Mouse (Mus musculus): ENCODE data around the gene Hist1h3i.

Hist1h3i gene

DNA sequence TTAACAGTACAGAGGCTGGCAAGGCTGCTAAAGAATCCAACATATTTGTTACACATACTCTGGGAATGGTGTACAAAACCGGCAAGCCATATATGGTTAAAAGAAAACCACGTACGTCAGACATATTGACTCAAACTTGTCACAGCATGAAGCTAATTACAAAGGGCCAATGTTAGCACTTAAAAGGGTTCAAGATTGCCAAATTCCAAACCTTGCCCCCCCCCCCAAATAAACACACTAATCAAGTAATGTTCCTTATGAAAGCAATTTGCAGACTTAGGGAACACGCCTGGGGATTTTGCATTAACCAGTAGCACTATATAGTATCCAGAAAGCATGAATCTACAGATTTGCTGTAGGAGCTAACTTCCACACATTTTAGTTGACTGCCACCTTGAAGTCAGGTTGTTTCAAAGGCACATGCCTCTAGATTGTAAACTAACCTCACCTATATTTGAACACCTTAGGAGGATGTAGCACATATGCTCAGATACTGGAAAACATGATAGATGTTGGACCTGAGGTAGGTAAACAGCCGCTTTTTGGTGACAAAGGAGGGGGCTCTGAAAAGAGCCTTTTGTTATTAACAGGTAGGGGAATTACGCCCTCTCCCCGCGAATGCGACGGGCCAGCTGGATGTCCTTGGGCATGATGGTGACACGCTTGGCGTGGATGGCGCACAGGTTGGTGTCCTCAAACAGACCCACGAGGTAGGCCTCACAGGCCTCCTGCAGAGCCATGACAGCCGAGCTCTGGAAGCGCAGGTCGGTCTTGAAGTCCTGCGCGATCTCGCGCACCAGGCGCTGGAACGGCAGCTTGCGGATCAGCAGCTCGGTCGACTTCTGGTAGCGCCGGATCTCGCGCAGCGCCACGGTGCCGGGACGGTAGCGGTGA is 562 bp downstream of the Hist1h3i start:
- DNase-seq (ENCODE audit: low spot score in 2 of 2): peak; percentile 58 to 78

DNA sequence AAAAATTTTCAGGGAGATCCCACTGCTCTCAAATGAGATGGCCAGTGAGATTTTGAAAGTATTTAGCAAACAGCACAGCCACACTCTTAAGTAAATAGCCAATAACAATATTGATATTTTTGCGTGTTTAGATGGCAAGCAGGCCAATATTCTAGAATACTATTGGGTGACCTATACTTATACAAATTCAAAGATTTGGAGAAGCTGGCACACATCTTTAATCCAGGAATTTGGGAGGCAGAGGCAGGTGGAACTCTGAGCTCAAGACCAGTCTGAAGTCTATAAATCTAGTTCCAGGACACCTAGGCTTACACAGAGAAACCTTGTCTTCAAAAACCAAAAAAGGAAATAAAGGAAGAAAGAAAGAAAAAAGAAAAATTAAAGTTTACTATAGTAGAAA is 1.5 kb downstream of the Hist1h3i start:
- DNase-seq (ENCODE audit: low spot score in 2 of 2): no peak

DNA sequence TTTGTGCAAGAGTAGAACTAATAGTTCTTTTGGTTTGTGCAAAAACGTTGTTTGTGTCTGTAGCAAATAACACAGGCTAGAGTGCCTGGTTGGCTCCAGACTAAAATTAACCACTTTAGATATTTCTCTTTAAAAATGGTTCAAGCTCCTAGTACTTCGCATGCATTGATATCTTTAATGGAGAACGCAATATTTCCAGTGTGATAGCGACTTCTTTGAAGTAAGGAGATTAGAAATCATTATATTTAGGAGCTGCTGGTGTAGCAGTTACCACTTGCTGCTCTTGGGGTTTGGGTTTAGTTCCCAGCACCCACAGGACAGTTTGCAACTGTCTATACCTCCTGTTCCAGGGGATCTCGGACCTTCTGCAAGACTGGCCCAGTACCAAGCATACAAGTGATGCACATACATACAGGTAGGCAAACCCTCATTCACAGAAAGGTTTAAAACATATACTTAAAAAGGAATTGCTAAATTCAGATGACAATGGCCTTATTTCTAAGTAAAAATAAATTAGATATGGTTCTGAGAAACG is 2.1 kb downstream of the Hist1h3i start:
- peak in 1 of 2 experiments; percentile 15 for DNase-seq (ENCODE audit: low spot score in 2 of 2)

DNA sequence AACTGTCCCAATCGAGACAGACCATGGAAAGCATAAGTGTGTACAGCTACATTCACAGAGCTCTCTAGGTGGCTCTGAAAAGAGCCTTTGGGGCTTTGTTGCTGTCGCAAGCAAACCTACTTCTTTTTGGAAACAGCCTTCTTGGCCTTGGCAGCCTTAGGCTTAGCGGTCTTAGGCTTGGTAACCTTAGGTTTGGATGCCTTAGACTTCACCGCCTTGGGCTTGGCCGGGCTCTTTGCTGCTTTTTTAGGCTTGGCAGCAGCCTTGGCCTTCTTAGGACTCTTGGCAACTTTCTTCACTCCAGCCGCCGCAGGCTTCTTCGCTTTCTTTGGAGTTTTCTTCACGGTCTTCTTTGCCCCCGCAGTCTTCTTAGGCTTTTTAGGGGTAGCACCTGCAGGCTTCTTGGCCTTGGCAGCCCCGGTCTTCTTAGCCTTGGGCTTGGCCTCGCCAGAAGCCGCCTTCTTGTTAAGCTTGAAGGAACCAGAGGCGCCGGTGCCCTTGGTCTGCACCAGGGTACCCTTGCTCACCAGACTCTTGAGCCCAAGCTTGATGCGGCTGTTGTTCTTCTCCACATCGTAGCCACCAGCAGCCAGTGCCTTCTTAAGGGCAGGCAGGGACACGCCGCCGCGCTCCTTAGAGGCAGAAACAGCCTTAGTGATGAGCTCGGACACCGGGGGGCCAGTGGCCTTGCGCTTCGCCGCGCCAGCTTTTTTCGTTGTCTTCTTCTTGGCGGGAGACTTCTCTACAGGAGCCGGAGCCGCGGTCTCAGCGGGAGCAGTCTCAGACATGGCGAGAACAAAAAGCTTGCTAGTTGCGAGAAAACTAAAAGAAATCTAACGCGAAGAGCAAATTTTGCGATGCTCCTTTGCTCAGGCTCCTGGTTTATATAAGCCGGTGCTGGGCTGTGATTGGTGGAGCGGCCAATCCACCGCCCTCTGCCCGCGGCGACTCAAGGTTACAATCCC is 3.1 kb downstream of the Hist1h3i start, which contains the start of gene Hist1h1b:
Hist1h1b (minus strand) TSS at position 859 of the 965 bp plus-strand sequence.
- peak; percentile 88 to 95 for DNase-seq (ENCODE audit: low spot score in 2 of 2)

DNA sequence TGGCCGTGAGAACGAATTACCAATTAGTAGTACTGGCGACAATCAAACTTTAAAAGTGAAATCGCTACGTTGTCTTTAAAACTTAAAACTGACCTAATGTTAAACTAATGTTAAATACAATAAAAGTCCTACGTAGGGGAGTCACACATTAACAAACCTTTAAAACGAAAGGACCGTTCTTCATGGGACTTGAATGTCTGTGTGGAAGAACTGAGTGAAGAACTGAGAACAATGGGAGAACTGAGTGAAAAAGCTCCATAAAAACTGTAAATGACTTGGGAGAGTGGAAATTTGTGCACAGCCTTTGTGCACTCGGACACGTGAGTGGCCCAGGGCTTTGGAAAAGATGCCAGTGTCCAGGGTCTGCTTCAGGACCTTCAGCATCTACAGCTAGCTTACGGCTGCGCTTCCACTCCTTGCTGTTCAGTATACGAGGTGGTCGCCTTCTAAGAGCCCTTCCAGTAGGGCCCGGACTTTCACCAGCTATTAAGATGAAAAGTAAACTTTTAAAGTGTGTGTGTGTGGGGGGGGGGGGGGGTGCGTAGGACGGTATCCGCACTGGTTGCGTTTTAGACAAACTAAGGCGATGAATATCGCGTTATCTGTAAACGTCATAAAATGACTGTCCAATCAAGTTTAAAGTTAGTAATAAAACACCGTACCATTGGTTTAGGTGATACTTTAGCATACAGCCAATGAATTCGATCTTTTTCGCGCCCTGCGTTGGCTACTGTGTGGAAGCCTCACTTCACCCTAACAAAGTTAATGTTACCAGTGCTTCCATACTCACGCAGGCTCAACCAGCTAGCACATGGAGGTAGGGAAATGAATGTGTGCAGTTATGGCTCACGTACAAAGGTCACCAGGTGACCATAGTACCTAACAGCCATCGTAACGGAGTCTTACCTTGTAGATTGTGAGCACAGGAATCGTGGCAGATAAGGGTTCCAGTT is 4.1 kb downstream of the Hist1h3i start:
- peak; percentile 78 to 87 for DNase-seq (ENCODE audit: low spot score in 2 of 2)

DNA sequence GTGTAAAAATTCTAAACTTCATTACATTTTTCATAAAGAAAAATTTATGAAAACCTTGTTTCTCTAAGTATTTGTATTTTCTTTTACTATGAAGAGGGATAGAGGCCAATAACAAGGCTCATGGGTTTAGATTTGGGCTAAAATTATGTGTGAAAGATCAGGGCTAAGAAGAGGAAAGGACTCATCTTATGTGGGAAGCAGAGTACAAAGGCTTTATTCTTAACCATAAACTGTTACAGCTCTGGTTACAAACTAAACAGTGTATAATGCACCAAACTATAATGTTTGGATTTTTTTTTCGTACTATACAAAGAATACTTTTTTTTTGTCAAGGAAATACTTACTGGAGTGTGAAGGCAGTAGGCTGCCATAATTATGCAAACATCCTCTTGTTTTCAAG is 27.5 kb downstream of the Hist1h3i start:
- no peak for DNase-seq (ENCODE audit: low spot score in 2 of 2)

DNA sequence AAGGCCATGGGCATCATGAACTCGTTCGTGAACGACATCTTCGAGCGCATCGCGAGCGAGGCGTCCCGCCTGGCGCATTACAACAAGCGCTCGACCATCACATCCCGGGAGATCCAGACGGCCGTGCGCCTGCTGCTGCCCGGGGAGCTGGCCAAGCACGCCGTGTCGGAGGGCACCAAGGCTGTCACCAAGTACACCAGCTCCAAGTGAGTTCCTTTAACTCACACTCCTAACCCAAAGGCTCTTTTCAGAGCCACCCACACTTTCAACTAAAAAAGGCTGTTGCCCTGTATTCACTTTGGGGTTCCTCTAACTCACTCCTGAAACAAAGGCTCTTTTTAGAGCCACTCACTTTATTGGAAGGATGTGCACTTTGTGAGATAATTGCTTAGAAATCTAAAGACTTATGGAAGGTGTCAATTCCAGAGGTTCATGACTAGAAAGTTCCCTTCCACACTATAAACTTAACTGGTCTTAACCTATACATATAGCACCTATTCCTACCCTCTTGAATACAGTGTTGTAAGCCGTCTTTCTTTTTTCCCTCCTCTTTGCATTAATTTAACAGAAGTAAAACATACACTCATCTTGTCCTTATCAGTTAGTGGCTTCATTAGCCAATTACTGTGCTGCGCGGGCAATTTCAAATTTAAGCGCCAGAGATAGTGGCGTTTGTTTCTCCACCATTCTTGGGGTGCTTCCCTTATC is 28.7 kb downstream of the Hist1h3i start:
- DNase-seq (ENCODE audit: low spot score in 2 of 2): peak; percentile 74 to 82

DNA sequence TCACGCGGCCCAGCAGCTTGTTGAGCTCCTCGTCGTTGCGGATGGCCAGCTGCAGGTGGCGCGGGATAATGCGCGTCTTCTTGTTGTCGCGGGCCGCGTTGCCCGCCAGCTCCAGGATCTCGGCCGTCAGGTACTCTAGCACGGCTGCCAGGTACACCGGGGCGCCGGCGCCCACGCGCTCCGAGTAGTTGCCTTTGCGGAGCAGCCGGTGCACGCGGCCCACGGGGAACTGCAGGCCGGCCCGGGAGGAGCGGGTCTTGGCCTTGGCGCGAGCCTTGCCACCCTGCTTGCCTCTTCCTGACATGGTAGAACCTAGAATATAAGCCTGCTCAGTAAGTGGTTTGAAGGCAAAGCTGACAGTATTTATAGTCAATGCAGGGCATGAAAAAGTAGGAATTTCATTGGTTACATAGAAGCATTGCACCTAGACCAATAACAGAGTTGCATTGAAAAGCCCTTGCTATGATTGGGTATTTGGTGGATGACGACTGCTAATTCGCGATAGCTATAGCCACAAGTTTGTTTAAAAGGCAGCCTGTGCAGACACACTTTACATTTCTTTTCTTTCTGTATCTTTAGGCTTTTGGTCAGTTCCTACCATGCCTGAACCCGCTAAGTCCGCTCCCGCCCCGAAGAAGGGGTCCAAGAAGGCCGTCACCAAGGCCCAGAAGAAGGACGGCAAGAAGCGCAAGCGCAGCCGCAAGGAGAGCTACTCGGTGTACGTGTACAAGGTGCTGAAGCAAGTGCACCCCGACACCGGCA is 29.5 kb downstream of the Hist1h3i start, which contains the start of the genes Hist1h2ak and Hist1h2bn:
Hist1h2ak (minus strand) TSS at position 304 of the 762 bp plus-strand sequence.
Hist1h2bn (plus strand) TSS at position 600 of the 762 bp plus-strand sequence.
- DNase-seq (ENCODE audit: low spot score in 2 of 2): peak; percentile 86 to 92

DNA sequence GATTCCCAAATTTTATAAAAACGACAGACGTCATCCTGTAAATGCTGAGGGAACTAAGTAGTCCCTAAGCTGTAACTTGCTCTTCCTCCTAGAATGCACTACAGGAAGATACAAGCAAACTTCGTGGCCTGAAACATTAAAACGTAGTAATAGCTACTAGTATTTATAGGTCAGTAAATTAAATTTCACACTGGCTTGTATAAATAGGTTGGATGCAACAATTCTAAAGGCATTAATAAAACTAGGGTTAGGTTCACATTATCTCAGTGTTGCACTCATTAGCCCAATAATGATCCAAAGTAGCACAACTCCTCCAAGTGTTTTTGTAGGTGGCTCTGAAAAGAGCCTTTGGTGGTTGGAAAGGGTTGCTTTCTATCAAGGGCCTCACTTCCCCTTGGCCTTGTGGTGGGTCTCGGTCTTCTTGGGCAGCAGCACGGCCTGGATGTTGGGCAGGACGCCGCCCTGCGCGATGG is 30.1 kb downstream of the Hist1h3i start:
- no peak for DNase-seq (ENCODE audit: low spot score in 2 of 2)

DNA sequence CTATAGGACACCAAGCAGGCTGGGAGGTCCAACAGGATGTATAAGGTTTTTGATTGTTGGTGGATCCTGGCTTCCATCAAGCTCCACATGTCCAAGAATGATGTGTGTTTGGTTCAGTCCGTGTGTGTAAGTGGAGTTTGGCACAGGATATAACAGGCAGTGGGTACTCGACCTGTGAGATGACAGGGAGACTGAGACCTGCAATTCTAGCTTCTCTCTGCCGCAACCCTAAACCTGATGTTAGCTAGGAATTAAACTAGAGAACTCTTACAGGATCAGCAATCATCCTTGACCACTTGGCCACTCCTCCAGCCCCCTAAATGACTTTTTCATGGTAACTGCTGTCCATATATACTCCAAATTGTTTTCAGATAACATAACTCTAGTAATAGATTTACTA is 30.8 kb downstream of the Hist1h3i start:
- peak in 1 of 2 experiments; percentile 32 for DNase-seq (ENCODE audit: low spot score in 2 of 2)

DNA sequence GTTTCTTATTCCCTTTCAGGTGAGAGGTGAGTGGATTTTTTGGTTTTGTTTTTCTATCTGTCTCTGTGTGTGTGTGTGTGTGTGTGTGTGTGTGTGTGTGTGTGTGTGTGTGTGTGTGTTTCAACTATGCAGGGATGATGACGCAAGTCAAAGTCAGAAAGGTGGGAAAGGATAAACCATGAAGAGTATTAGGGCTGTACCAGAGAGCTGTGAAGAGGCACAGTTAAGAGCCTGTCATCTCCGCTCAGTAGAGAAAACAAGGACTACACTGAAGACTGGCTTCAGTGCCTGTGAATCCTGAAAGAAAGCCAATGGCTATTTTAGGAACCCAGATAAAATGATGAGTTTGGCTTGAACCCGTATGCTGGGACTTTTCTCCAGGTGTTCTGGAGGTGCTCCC is 31.3 kb downstream of the Hist1h3i start:
- DNase-seq (ENCODE audit: low spot score in 2 of 2): no peak

DNA sequence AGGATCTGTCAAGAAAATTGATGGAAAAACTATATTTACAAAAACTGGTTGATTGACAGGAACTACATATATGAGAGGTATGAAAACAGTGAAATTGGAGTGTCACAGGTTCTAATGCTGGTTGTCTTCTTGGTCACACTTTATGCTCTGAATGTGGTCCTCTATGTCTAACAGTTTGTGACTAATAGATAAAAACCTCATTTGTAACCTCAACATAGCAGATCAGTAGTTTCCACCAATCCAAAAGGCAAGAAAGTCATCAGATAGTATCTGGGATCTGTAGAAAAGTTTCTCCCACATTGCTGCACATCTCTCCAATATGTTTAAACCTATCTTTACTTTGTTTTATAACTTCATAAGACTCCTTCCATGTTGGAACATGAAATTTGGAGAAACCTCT is 31.8 kb downstream of the Hist1h3i start:
- DNase-seq (ENCODE audit: low spot score in 2 of 2): no peak

DNA sequence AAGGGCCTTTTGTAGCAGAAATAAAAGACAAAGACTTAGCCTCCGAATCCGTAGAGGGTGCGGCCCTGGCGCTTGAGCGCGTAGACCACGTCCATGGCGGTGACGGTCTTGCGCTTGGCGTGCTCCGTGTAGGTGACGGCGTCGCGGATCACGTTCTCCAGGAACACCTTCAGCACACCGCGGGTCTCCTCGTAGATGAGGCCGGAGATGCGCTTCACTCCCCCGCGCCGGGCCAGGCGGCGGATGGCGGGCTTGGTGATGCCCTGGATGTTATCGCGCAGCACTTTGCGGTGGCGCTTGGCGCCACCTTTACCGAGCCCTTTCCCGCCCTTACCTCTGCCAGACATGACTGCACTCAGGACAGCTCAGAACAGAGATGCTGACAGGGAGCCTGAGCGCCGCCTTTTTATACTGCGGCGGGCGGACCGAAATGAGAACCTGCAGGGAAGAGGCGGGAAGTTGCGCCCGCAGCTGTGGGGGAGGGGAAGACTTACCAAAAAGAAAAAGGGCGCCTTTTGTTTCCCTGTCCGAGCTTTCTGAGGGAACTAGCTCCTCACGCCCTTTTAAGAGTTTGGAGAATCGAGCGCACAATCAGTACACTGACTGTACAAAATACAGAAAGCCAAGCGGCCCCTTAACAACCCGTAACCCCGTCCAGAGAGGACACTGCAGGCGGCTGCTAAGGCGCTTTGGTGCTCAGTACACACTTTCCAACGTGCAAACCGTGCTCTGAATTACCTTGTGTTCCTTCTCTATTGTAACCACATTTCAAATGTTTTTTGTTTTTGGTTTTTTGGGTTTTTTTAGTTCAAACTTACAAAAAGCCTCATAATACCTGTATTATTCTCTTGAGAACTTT is 32.8 kb downstream of the Hist1h3i start, which contains the start of gene Hist1h4k:
Hist1h4k (minus strand) TSS at position 347 of the 859 bp plus-strand sequence.
- DNase-seq (ENCODE audit: low spot score in 2 of 2): peak; percentile 96 to 98

DNA sequence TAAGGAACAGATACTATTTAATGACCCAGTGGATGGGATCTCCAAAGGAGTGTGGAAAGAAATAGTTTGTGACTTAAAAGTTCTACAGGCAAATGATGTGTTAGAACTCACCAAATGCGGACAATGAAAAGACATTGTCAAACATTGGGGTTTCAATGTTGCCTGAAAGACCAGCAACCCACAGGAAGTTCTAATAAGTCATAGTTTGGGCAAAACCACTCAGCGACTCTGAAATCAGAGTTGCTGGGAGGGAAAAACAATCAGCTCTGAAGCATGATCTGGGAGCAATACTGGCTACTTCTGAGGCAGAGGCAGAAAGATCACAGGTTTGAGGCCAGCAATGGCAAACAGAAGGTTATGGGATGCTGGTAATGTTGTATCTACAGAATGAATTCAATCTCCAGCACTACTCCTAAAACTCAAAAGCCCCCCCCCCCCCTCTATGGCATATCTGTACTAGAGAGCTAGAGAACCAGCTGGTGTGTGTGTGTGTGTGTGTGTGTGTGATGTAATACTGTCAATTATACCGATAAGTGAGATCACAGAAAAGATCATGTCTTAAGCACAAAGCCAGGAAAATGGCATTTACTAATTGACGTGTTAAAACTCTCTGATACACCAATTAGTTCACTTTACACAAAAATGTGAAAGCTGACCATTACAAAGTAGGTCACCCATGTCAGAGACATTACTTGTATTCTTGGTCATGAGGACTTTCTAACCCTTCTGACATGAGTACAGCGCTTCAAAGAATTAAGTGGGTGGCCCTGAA is 33.6 kb downstream of the Hist1h3i start:
- DNase-seq (ENCODE audit: low spot score in 2 of 2): peak in 1 of 2 experiments; percentile 24

DNA sequence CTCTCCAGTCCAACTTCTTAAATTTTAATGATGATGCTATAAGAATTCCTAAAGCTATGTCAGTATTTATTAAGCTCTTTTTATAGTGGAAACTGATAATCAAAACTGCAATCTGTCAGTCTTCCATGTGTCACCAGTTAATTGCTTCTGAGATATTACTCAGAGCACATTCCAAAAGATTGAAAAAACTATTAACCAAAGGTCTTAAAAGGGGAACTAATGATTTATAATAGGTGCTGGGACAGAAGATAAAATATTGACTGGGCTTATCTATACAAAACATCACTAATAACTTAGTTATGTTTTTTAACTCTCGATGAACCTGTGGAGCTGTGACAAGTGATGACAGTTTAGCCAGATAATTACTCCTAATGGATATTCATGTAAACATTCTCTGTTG is 38.2 kb downstream of the Hist1h3i start:
- no peak for DNase-seq (ENCODE audit: low spot score in 2 of 2)

DNA sequence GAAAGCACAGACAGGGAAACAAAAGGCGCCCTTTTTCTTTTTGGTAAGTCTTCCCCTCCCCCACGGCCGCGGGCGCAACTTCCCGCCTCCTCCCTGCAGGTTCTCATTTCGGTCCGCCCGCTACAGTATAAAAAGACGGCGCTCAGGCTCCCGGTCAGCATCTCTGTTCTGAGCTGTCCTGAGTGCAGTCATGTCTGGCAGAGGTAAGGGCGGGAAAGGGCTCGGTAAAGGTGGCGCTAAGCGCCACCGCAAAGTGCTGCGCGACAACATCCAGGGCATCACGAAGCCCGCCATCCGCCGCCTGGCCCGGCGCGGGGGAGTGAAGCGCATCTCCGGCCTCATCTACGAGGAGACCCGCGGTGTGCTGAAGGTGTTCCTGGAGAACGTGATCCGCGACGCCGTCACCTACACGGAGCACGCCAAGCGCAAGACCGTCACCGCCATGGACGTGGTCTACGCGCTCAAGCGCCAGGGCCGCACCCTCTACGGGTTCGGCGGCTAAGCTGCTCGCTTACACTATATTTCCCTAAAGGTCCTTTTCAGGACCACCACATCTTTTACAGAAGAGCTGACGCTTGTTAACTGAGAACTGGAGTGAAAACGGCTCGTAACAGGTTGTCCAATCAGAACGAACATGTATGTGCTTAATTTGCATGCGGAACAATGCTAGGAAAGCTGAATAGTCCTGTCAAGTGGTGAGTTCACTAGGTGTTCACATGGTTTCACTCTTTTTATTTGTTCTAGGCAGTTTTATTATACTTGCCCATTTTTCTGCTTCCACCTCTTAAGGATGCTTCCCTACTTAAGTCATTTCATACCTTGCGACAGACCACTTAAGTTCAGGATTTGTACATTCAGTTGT is 48.0 kb downstream of the Hist1h3i start, which contains the start of gene Hist1h4j:
Hist1h4j (plus strand) TSS at position 159 of the 862 bp plus-strand sequence.
- DNase-seq (ENCODE audit: low spot score in 2 of 2): peak; percentile 87 to 92
